8 mouse cellular contexts compared by ENCODE assay signal in genomic region chr8:23344161-23344560, GRCm38 (mm10).
DNase-seq lines count a peak whose midpoint lies in the region; ATAC-seq lines count a peak whose summit lies in the region.

No protein-coding gene starts in this region.

- H3K4me3 ChIP-seq in embryonic facial prominence, embryonic 14.5 days (ENCODE audit: low read depth, low read length): no peak overlapping the region

- H3K27me3 ChIP-seq in embryonic facial prominence, embryonic 14.5 days (replicated peaks; ENCODE audit: control insufficient read depth, insufficient read depth, low read length): no peaks in the 10 kb centered on the region

- WGBS in embryonic facial prominence, embryonic 14.5 days: 31% methylated on average over 4 of the region's 4 CpGs

- no peak overlapping the region for H3K27ac ChIP-seq in embryonic facial prominence, embryonic 14.5 days (replicated peaks; ENCODE audit: low read depth, low read length)

- DNase-seq in cerebellum, postnatal 10 days: peak; percentile 72 to 74
- peak; percentile 34 to 42 for DNase-seq in layer of hippocampus, postnatal 10 days (ENCODE audit: low spot score in 2 of 2)
- DNase-seq in layer of hippocampus, postnatal 36 days: no peak
- DNase-seq in NIH3T3 (ENCODE audit: low read depth): peak; percentile 74
- DNase-seq in embryonic facial prominence, embryonic 14.5 days (ENCODE audit: low spot score): peak; percentile 45
- peak; percentile 73 for DNase-seq in mesoderm, embryonic 11.5 days (ENCODE audit: low read depth, low spot score)
- no peak for DNase-seq in spleen, adult 18-20 months

- ATAC-seq in cerebellum, adult (ENCODE audit: insufficient number of reproducible peaks, low FRiP score, low TSS enrichment): no peak
- no peak for ATAC-seq in embryonic facial prominence, embryonic 14.5 days (ENCODE audit: low read depth)

- H3K9ac ChIP-seq in embryonic facial prominence, embryonic 14.5 days (ENCODE audit: low read depth, low read length): no peak overlapping the region

- H3K36me3 ChIP-seq in embryonic facial prominence, embryonic 14.5 days (ENCODE audit: control insufficient read depth, insufficient read depth, low read length): no peaks in the 10 kb centered on the region

- H3K4me2 ChIP-seq in embryonic facial prominence, embryonic 14.5 days (ENCODE audit: low read depth, low read length): no peak overlapping the region

- H3K9me3 ChIP-seq in embryonic facial prominence, embryonic 14.5 days (ENCODE audit: control insufficient read depth, low read length): peaks cover 6% of the 10 kb centered on the region

- H3K4me1 ChIP-seq in embryonic facial prominence, embryonic 14.5 days (ENCODE audit: control insufficient read depth, insufficient read depth, low read length): no peaks in the 10 kb centered on the region

Comparison
In these comparisons a context has a peak if more than half of its experiments do, and no peak if none do; other contexts are left out.
1. DNase-seq: peak in cerebellum, postnatal 10 days (2 of 2), layer of hippocampus, postnatal 10 days (2 of 2), NIH3T3 (single experiment), embryonic facial prominence, embryonic 14.5 days (single experiment) and mesoderm, embryonic 11.5 days (single experiment); none in layer of hippocampus, postnatal 36 days (0 of 2) and spleen, adult 18-20 months (0 of 2).